Mouse (Mus musculus) urinary bladder, postnatal 4 days (tissue): ENCODE measurements around the gene Ankrd13d.

Experiments
- DNase-seq, 2 experiments: peaks; one replicate each; pipeline ENCODE4 v3.0.0; 2021 to 2022; ENCODE audit warnings: low spot score in 2 of 2

Ankrd13d gene

DNA sequence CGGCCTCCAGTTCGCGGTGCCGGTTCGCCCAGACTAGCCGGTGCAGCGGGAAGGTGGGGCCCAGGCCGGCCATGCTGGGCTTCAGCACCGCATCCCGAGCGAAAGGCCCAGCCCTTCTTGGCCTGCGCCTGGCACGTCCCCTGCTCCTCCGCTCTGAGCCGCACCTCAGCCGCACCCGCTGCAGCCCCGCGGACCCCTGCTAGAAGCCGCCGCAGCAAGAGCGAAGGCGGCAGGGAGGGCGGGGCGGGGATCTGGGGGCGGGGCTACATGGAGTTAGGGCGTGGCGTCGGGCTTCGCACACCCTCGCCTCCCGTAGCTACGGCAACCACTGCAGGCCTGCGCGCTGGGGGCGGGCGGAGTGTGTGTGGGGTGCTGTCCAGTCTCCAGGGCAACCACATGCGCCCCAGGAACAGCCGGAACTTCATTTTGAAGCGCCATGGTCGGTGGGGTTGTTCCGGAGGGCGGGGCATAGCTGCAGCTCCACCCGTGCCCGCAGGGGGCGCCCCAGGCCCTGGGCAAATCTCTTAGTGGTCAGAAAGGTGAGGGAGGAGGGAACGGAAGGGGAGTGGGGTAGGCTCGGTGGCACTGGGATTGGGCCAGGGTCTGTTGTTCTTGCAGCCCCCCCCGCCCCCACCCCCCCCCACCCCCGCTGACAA, at the start of gene Ankrd13d:
TSS of gene Ankrd13d (minus strand) at position 240 of the 656 bp plus-strand sequence.
- DNase-seq, result peak; percentile 85 to 88

DNA sequence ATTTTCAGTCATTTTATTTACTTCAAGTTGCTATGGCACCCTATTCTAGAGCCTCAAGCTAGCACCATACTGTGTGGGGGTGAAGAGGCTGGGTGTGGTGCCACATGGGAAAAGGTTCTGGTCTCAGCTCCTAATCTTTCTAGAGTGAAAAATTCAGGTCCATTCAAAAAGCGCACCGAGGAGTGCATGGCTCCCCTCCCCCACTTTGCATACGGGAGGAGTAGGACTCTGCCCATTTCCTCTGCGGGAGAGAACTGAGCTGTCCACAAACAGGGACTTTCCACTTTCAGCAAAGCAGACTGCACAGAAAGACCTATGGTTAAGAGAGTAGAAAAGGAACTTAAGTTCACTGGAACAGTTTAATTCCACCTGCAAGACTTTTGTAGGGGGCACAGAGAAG, 49.7 kb upstream of the Ankrd13d start:
- no peak for DNase-seq

DNA sequence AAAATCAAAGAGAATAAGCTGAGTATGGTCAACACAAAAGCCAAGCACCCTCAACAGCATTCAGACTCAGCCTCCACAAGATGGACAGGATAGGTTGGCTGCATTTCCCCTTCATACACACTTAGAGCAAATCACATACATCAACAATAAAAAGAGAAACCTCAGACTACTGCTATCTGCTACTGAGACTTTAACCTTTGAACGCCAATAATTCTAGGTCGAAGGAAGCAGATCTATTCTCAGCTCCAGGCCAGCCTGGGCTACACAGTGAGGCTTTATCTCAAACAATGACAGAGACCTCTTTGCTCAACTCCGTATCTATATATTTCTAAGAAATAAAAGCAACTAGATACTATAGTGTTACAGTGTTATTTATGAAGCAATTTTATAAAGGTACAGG, 48.3 kb upstream of the Ankrd13d start:
- no peak for DNase-seq

DNA sequence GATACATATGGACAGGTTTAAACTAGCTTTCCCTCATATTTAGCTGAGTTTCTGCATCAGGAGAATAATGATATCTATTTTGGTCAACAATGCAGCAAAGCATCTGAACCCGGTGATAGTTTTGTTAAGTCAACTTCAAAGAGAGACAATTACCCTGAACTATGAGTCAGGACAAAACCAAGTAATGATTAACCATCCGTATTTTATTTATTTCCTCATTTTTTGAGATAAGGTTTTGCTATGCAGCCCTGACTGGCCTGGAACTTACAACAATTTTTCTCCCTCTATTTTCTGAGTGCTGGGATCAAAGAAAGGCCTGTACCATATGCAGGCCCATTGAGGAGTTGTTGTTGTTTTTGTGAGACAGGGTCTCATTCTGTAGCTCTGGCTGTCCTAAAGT, 47.7 kb upstream of the Ankrd13d start:
- no peak for DNase-seq

DNA sequence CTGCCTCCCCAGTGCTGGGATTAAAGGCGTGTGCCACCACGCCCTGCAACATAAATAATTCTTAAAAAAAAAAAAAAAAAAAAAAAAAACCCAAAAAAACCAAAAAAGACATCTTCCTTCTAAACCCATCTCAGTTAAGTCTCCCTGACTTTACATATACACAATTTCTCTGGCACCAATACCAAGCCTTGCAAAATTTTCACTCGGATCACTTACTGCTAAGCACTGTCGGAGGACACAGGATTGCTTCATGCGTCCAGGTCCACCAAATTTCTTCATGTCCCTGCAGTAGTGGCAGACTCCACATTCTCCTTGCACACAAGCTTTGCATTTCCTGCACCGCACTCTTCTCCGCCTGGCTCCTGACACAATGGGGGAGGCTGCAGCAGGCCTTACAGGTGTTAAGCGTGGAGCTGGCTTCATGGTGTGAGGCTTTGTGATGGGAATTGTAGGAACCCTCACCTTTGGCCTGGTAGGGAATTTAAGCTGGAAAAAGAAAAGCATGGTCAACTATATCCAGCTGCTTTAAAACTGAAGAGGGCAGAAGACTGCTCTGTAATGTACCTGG, 45.9 kb upstream of the Ankrd13d start:
- DNase-seq, result no peak

DNA sequence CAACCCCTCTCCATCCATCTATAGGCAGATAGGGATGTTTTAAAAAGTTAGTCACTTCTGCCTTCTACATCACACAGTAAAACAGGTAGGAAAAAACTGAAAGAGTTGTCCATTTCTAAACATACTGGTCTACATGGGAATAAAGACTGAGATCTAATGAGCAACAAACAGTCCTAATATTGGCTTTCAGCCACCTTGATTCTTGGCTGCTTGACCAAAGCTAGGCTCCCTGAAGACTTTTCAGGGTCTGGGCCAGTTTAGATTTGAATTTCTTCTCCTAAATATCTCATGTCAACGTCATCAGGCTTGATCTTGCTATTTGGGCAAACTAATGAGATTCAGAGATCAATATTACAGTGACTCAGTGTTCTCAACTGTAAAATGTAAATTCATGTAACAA, 43.9 kb upstream of the Ankrd13d start:
- DNase-seq, result no peak

DNA sequence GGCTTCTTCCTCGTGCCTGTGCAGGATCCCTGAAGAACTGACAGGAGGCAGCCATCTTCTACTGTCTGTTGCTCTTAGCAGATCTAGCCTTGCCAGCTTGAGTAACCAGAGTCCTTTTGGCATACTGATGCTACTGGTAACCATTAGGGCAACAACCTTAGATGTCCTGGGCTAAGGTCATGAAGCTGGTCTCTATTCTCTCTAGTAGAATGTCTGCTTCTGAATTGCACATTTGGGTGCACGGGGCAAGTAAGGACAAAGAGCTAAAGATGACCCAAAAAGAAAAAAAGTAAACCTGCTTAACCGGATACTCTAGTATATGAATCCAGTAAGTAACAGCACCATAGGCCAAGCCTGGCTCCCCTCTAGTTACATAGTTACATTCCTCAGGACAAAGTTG, 43.2 kb upstream of the Ankrd13d start:
- no peak for DNase-seq

DNA sequence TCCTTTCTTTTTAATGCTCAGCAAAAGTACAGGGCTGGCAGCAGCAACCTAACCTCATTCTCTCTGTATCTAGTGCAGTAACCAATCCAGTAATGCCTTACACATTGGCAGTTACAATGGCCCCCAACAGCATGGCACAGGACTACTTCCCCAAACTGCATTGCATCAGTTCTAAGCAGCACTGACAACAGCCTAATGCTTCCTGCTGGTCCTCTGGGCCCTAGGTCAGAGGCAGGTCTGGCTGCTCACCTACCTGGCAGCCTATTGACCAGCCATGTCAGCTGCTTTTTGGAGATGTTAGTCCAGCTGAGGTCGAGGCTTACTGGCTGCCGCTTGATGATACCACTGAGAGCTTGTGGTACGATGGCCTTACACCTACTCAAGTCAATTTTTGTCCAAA, 39.2 kb upstream of the Ankrd13d start:
- DNase-seq, result no peak

DNA sequence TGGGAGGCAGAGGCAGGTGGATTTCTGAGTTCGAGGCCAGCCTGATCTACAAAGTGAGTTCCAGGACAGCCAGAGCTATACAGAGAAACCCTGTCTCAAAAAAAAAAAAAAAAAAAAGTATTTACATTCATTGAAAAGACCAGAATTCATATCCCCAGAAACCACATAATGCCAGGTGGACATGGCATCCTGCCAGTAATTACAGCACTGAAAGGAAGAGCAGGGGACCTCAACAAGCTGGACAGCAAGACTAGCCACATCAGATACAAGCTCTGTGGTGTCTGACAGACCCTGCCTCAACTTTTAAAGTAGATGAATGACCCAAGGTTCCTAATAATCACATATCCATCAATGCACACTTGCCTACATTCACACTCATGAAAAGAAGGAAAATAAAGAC, 38.7 kb upstream of the Ankrd13d start:
- no peak for DNase-seq

DNA sequence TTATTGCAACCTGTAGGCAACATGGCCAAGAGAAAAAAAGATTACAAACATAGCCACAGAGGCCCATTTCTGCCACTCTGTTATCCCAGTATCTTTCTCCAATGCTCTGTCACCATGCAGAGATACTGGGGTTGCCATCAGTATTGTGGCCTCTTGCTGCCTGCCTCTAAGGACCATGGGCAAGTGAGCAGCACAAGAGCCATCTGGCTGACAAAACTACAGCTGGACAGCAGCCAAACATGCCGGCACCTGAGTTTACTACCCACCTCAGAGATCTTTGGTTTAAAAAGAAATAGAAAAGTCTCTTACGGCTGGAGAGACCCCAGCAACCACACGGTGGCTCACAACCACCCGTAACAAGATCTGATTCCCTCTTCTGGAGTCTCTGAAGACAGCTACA, 36.3 kb upstream of the Ankrd13d start:
- DNase-seq, result no peak

DNA sequence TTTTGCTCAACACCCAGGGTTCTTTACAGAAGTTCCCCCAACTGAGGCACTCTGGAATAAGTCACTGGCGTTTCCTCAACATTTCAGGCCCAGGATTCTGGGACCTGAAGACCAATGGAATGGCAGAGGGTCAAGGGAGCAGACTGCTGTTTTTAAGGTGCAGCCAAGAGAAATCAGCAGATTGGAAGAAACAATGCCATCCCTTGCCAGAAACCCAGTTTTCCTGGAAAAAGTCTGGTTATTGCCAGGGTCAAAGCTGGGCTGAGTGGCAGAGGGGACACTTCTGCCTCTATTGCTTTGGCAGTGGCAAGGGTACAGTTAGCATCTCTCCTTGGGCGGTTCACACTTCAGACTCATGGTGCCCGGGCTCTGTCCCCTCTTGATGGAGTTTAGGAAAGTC, 34.2 kb upstream of the Ankrd13d start:
- no peak for DNase-seq

DNA sequence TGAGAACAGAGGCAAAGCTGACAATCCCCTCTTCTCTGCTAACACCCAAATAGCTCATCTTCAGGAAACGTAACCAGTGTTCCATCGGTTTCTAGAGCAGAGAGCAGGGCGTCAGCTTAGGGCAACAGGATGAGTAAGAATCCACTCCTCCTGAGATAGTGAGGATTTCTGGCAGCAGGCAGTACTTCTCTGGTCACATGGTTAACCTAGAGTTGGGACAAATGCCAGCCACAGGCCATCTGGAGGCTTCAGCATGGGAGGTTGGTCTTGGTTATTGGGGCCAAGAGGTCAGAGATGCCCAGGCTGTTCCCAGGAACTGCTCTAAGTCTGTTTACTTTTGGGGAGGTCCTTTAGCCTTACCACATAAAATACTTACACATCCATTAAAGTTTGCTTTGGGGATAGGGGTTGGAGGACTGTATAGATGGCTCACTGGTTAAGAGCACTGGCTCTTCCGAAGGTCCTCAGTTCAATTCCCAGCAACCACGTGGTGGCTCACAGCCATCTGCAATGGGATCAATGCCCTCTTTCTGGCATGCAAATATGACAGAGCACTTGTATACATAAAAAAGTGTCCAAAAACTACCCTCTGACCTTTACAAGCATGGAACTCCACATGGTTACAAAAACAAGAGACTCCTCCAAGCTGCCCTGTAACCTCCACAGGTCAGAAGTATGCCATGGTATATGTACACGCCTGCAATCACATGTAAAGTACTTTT, 32.4 kb upstream of the Ankrd13d start:
- DNase-seq, result no peak

DNA sequence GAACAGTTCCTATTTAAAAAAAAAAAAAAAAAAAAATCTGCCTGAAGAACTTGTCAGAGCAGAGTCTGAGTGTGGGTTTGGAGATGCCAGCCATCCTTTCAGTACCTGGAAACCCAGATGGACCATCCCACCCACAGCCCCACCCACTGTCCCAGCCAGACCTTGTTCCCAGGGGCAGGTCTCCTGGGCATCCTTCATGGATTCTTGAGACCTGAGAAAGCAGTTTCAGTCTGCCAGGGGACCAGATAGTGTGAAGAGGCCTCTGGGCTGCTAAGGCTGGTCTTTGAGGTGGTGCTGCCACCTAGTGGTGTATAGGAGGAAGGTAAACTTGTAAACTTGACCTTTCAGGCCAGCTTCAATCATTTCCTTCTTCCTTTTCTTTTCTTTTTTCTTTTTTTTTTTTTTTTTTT, 26.8 kb upstream of the Ankrd13d start:
- DNase-seq, result no peak

DNA sequence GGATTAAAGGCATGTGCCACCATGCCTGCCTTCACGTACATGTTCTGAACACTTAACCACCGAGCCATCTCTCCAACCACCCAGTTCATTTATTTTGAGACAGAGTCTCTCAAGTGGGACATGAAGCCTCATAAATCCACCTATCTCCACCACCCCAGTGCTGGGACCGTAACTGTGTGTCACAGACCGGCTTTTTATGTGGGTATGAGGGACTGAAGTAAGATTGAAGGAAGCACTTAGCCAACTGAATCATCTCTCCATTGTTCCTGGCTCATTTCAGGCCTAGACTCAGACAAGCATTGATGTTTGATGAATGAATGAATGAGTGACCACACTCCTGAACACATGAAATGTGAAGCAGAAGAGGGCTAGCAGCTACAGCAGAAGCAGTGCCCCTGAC, 26.4 kb upstream of the Ankrd13d start:
- no peak for DNase-seq

DNA sequence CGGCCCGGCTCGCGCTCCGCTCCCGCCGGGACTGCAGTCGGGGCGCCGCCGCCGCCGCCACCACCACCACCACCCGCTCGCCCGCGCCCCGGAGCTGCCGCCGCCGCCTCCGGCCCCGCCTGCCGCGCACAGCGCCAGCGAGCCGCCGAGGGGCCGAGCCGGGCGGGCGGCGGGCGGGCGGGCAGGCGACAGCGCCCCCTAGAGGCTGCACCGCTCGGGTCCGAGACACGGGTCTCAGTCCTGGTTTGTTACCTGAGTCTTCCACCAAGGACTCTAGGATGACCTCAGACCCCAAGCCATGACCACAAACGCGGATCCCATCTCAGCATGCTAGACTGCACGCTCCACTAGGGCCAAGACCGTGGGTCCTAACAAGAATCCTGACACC, 23.2 kb upstream of the Ankrd13d start, which contains the start of gene Grk2:
TSS of gene Grk2 (minus strand) at position 33 of the 388 bp plus-strand sequence.
- DNase-seq, result peak; percentile 71 to 81

DNA sequence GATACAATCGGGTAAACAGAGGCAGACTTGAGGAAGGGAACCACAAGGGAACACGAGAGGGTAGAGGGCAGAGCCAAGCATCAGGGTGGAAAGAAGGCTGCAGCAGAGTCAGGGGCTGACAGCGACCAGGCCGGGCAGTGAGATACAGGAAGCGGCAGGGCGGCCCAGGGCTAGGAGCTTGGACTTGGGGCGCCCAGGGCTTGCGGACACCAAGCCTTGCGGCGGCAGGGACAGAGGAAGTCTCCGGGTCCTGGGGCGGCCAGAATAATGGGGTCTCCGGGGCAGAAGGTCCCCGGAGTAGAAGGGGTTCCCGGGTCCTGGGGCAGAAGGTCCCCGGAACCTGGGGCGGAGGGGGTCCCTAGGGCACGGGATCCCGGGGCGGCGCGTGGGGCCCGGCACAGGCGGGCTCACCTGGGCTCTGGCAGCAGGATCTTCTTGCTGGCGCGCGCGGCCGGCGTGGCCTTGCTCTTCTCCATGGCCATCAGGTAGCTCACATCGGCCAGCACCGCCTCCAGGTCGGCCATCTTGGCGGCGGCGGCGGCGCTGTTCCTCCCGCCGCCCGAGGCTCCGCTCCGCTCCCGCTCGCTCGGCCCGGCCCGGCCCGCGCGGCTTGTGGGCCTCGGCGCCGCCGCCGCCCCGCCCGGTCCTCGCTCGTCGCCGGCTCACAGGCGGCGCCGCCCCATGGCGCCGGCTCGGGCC, 22.7 kb upstream of the Ankrd13d start:
- DNase-seq, result no peak

DNA sequence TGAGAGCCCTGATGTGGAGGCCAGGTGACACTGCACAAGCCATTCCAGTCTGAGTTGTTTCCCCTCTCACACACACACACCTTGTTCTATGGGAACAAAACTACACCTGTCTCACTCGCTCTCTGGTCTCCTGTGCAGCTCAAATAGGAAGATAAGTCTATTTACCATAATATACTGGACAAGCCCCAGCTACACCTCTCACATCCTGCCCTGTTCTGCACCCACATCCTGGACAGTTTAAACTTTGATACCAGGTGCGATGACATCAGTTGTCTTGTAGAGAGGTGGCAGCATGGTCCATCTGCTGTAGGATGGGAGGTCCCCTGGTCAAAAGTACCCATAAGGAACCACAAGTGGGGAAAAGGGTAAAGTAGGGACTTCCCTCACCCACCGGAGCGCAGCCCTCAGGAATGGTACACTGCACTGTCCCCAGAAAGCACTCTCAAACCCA, 22.0 kb upstream of the Ankrd13d start:
- no peak for DNase-seq

DNA sequence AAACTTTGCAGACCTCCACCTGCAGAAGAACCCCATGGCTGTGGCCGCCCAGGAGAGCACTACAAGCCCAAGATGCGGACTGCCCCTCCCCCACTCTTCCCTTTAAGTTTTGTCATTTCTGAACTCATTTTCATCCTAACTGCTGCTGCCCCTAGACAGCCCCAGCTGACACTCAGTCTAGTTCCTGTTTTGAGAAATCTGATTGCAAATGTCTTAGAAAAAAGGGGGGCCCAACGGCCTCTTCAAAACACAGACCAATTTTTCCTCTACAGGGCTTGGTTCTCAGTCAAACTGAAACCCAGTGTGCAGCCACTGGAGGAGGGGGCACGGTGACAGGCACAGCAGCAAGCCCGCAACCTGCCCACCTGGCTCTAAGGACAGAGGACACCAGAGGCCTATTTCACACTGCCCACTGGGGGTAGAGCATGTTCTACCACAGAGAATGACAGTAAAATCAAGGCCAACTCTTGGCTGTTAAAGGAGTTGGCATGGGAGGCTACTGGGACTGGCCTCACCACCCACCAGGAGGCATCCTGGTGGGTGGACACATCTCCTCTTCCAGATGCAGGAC, 21.4 kb upstream of the Ankrd13d start:
- DNase-seq, result no peak

DNA sequence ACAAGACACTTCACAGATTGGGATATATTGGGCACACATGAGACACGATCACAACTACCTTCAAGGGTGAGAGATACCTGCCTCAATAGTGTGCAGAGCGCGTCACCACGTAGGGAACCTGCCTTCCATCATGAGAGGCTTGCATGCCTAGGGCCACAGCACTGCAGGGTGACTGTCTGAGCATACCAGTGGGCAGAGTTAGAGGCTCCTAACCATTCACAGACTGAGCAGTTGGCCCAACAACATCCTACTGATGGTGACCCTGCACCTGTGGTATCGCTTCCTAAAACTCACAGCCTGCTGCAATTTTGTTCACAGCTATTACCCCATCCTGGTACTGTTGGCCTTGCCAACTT, 20.7 kb upstream of the Ankrd13d start:
- no peak for DNase-seq

DNA sequence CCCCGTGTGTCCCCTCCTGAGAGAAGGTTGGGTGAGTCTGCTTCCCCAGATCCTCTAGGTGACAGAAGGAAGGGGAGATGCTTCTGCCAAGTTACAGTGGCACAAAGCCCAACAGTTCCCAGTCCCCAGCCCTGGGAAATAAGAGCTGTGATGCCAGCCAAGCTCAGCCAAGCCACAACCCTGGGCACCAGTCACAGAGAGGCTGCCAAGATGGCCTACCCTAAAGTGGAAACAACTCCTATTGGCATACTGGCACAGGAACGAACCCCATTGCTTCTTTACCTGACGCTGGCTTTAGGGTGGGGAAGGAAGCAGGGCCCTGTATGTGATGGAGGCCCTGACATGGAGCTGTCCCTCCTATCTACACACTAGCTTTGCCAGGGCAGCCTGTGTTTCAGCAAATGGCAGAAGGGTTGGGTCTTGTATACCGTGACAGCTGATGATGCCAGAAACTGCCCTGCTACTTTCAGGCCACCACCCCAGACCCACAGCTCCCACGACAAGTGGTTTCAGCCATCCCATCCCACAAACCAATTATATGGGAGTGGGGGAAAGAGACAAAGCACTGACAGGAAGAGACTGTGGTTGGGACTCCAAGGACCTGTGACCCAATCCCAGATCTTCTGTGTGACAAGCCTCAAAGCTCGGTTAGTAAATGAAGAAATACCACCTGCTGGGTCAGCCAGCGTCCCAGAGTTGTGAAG, 20.2 kb upstream of the Ankrd13d start:
- DNase-seq, result no peak
